ENCODE assay signal across 8 mouse cellular contexts in the genomic region with DNA sequence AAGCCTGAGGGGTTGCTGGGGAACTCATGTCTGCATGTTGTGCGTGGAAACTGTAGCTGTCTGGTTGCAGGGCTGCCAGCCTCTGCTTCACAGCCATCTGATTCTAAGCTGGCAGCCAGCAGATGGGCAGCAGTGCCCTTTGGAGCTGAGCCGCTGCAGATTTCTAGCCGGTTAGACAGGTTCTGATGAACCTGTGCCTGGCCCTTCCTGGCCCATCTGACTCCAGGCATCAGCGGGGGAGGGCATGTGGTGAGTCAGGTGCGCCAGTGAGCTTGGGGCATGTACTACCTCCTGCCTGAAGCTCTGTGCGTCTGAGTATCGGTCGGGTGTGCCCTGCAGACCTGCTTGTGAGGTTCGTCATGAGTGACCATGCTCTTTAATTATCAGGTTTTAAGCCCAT. TPM values are rescaled to one million over a fixed set of nuclear protein-coding genes. Genes with fewer than 3 reads are reported as not detected.
DNase-seq lines count a peak whose midpoint lies in the region; ATAC-seq and TF ChIP-seq lines count a peak whose summit lies in the region.

No protein-coding gene starts in this region.

- no peak overlapping the region for H3K4me2 ChIP-seq in forebrain, postnatal 0 days (ENCODE audit: low read depth)
- no peak overlapping the region for H3K4me2 ChIP-seq in forebrain, embryonic 16.5 days (ENCODE audit: low read length)
- no peak overlapping the region for H3K4me2 ChIP-seq in kidney, postnatal 0 days (ENCODE audit: low read length)
- no peak overlapping the region for H3K4me2 ChIP-seq in lung, postnatal 0 days (replicated peaks; ENCODE audit: low read depth, low read length)
- no peak overlapping the region for H3K4me2 ChIP-seq in midbrain, embryonic 13.5 days (replicated peaks)

- 81% methylated on average over 9 of the region's 9 CpGs for WGBS in forebrain, postnatal 0 days
- WGBS in forebrain, embryonic 16.5 days, result 87% methylated on average over 9 of the region's 9 CpGs
- 84% methylated on average over 9 of the region's 9 CpGs for WGBS in embryonic facial prominence, embryonic 10.5 days
- 70% methylated on average over 9 of the region's 9 CpGs for WGBS in kidney, postnatal 0 days
- WGBS in lung, postnatal 0 days, result 65% methylated on average over 9 of the region's 9 CpGs
- WGBS in midbrain, embryonic 13.5 days, result 91% methylated on average over 9 of the region's 9 CpGs

- no peak overlapping the region for H3K27ac ChIP-seq in forebrain, postnatal 0 days (ENCODE audit: low read depth, low read length)
- H3K27ac ChIP-seq in forebrain, embryonic 16.5 days (ENCODE audit: low read length), result no peak overlapping the region
- no peak overlapping the region for H3K27ac ChIP-seq in embryonic facial prominence, embryonic 10.5 days (replicated peaks)
- peak overlapping the region; percentile 55; the same call in 1 of the 2 replicates for H3K27ac ChIP-seq in kidney, postnatal 0 days
- H3K27ac ChIP-seq in lung, postnatal 0 days (ENCODE audit: low read length), result peak overlapping the region; percentile 82
- H3K27ac ChIP-seq in midbrain, embryonic 13.5 days, result no peak overlapping the region

- TF ChIP-seq CTCF in forebrain, postnatal 0 days (IDR thresholded peaks at IDR 0.05; ENCODE audit: low read depth), result no peak
- TF ChIP-seq CTCF in kidney, postnatal 0 days (IDR thresholded peaks at IDR 0.05; ENCODE audit: low read depth), result no peak
- no peak for TF ChIP-seq CTCF in lung, postnatal 0 days (IDR thresholded peaks at IDR 0.05)

- H3K36me3 ChIP-seq in forebrain, postnatal 0 days (ENCODE audit: insufficient read depth), result peaks cover 11% of the 10 kb centered on the region; the same call in 1 of the 2 replicates
- no peaks in the 10 kb centered on the region; the same call in 1 of the 2 replicates for H3K36me3 ChIP-seq in forebrain, embryonic 16.5 days (ENCODE audit: control insufficient read depth, insufficient read depth)
- H3K36me3 ChIP-seq in embryonic facial prominence, embryonic 10.5 days (replicated peaks), result peaks cover 29% of the 10 kb centered on the region
- no peaks in the 10 kb centered on the region for H3K36me3 ChIP-seq in kidney, postnatal 0 days (ENCODE audit: insufficient read depth, low read length)
- no peaks in the 10 kb centered on the region for H3K36me3 ChIP-seq in lung, postnatal 0 days (ENCODE audit: insufficient read depth, low read length)
- H3K36me3 ChIP-seq in midbrain, embryonic 13.5 days, result peaks cover 35% of the 10 kb centered on the region

- no peak for TF ChIP-seq EP300 in lung, postnatal 0 days (IDR thresholded peaks at IDR 0.05)

- H3K9me3 ChIP-seq in forebrain, postnatal 0 days (ENCODE audit: low read length), result no peaks in the 10 kb centered on the region
- no peaks in the 10 kb centered on the region for H3K9me3 ChIP-seq in forebrain, embryonic 16.5 days (ENCODE audit: control insufficient read depth, low read length)
- no peaks in the 10 kb centered on the region for H3K9me3 ChIP-seq in embryonic facial prominence, embryonic 10.5 days
- no peaks in the 10 kb centered on the region for H3K9me3 ChIP-seq in kidney, postnatal 0 days (replicated peaks; ENCODE audit: low read length)
- H3K9me3 ChIP-seq in lung, postnatal 0 days (ENCODE audit: low read length), result no peaks in the 10 kb centered on the region
- no peaks in the 10 kb centered on the region for H3K9me3 ChIP-seq in midbrain, embryonic 13.5 days

- no peaks in the 10 kb centered on the region for H3K27me3 ChIP-seq in forebrain, postnatal 0 days (ENCODE audit: insufficient read depth, low read length)
- no peaks in the 10 kb centered on the region for H3K27me3 ChIP-seq in forebrain, embryonic 16.5 days (replicated peaks; ENCODE audit: control insufficient read depth, insufficient read depth, low read length)
- H3K27me3 ChIP-seq in embryonic facial prominence, embryonic 10.5 days (replicated peaks; ENCODE audit: low read depth, poor library complexity, severe bottlenecking), result no peaks in the 10 kb centered on the region
- no peaks in the 10 kb centered on the region for H3K27me3 ChIP-seq in kidney, postnatal 0 days (ENCODE audit: insufficient read depth, low read length)
- no peaks in the 10 kb centered on the region for H3K27me3 ChIP-seq in lung, postnatal 0 days (replicated peaks; ENCODE audit: insufficient read depth, low read length)
- H3K27me3 ChIP-seq in midbrain, embryonic 13.5 days, result no peaks in the 10 kb centered on the region

- DNase-seq in forebrain, postnatal 0 days, result no peak
- peak; percentile 38 for DNase-seq in CD4-positive, CD25-positive, alpha-beta regulatory T cell, adult 2 months (ENCODE audit: low read depth, low spot score)
- peak; percentile 25 for DNase-seq in embryonic facial prominence, embryonic 10.5 days (ENCODE audit: low spot score)
- peak; percentile 40 for DNase-seq in kidney, postnatal 0 days (ENCODE audit: low spot score)
- peak; percentile 92 for DNase-seq in lung, postnatal 0 days (ENCODE audit: low spot score)
- no peak for DNase-seq in heart, adult 18-20 months

- no peak overlapping the region for H3K4me3 ChIP-seq in forebrain, postnatal 0 days (ENCODE audit: low read depth, low read length)
- no peak overlapping the region for H3K4me3 ChIP-seq in forebrain, embryonic 16.5 days (replicated peaks; ENCODE audit: low read length)
- H3K4me3 ChIP-seq in embryonic facial prominence, embryonic 10.5 days, result no peak overlapping the region
- H3K4me3 ChIP-seq in kidney, postnatal 0 days (replicated peaks; ENCODE audit: low read depth, low read length), result no peak overlapping the region
- H3K4me3 ChIP-seq in lung, postnatal 0 days (ENCODE audit: low read depth, low read length), result no peak overlapping the region
- no peak overlapping the region for H3K4me3 ChIP-seq in midbrain, embryonic 13.5 days (replicated peaks)

- H3K4me1 ChIP-seq in forebrain, postnatal 0 days (ENCODE audit: insufficient read depth), result peaks cover 6% of the 10 kb centered on the region; the same call in 1 of the 2 replicates
- H3K4me1 ChIP-seq in forebrain, embryonic 16.5 days (replicated peaks; ENCODE audit: control insufficient read depth, insufficient read depth, low read length), result peaks cover 2% of the 10 kb centered on the region
- H3K4me1 ChIP-seq in embryonic facial prominence, embryonic 10.5 days, result peaks cover 16% of the 10 kb centered on the region
- peaks cover 1% of the 10 kb centered on the region; the same call in 1 of the 2 replicates for H3K4me1 ChIP-seq in kidney, postnatal 0 days (replicated peaks; ENCODE audit: insufficient read depth, low read length)
- H3K4me1 ChIP-seq in lung, postnatal 0 days (ENCODE audit: insufficient read depth, low read depth, low read length), result peaks cover 6% of the 10 kb centered on the region
- peaks cover 4% of the 10 kb centered on the region for H3K4me1 ChIP-seq in midbrain, embryonic 13.5 days (replicated peaks)

- peak; percentile 29; the same call in 1 of the 2 replicates for ATAC-seq in forebrain, postnatal 0 days
- ATAC-seq in forebrain, embryonic 16.5 days, result no peak
- peak; percentile 84 for ATAC-seq in kidney, postnatal 0 days (replicated peaks; ENCODE audit: low FRiP score, low read depth)
- peak; percentile 94 for ATAC-seq in lung, postnatal 0 days
- no peak for ATAC-seq in midbrain, embryonic 13.5 days

- no peak overlapping the region for H3K9ac ChIP-seq in forebrain, postnatal 0 days
- H3K9ac ChIP-seq in forebrain, embryonic 16.5 days (replicated peaks; ENCODE audit: low read depth, low read length), result no peak overlapping the region
- H3K9ac ChIP-seq in kidney, postnatal 0 days (ENCODE audit: low read depth, low read length), result no peak overlapping the region
- no peak overlapping the region for H3K9ac ChIP-seq in lung, postnatal 0 days (replicated peaks; ENCODE audit: low read depth)
- H3K9ac ChIP-seq in midbrain, embryonic 13.5 days (replicated peaks), result no peak overlapping the region

RNA-seq across cellular contexts. Expression of gene Zfp750, which starts 24.8 kb away (rescaled TPM):
- 0.08 and 0.14 TPM in 2 replicates for total RNA-seq in forebrain, postnatal 0 days (2014; rRNA removed)
- polyA plus RNA-seq in forebrain, postnatal 0 days (2015; fragmentation: Nextera tagmentation; extraction: Ambion mirVana), result 0.05 and 0.18 TPM in 2 replicates
- polyA plus RNA-seq in forebrain, embryonic 16.5 days (2015; fragmentation: Nextera tagmentation; extraction: Ambion mirVana), result 0.34 and 0.66 TPM in 2 replicates
- 0.73 and 0.91 TPM in 2 replicates for polyA plus RNA-seq in embryonic facial prominence, embryonic 10.5 days (2016; fragmentation: Nextera tagmentation; extraction: Ambion mirVana)
- polyA plus RNA-seq in kidney, postnatal 0 days (2015; fragmentation: Nextera tagmentation; extraction: Ambion mirVana), result 0.98 and 1.3 TPM in 2 replicates
- polyA plus RNA-seq in lung, postnatal 0 days (2015; fragmentation: Nextera tagmentation; extraction: Ambion mirVana), result 0.63 and 1.0 TPM in 2 replicates
- polyA plus RNA-seq in midbrain, embryonic 13.5 days (2015; fragmentation: Nextera tagmentation; extraction: Ambion mirVana), result 0.27 and 0.57 TPM in 2 replicates
- total RNA-seq in heart, adult 18-20 months (2021), result under 1 TPM in 1 of 2 experiments, not detected in 1; 0.13 TPM

Comparison
In these comparisons a context has a peak if more than half of its experiments do, and no peak if none do; other contexts are left out.
1. ATAC-seq: peak in forebrain, postnatal 0 days (single experiment), kidney, postnatal 0 days (single experiment) and lung, postnatal 0 days (single experiment); none in forebrain, embryonic 16.5 days (single experiment) and midbrain, embryonic 13.5 days (single experiment).
2. DNase-seq: peak in CD4-positive, CD25-positive, alpha-beta regulatory T cell, adult 2 months (single experiment), embryonic facial prominence, embryonic 10.5 days (single experiment), kidney, postnatal 0 days (single experiment) and lung, postnatal 0 days (single experiment); none in forebrain, postnatal 0 days (single experiment) and heart, adult 18-20 months (0 of 2).
3. H3K27ac ChIP-seq: peak in kidney, postnatal 0 days (single experiment) and lung, postnatal 0 days (single experiment); none in forebrain, postnatal 0 days (single experiment), forebrain, embryonic 16.5 days (single experiment), embryonic facial prominence, embryonic 10.5 days (single experiment) and midbrain, embryonic 13.5 days (single experiment).